Mouse (Mus musculus): ENCODE results near the gene Mrpl58. TPM values are rescaled to one million over a fixed set of nuclear protein-coding genes. Genes with fewer than 3 reads are reported as not detected.

The Mrpl58 gene
- polyA plus RNA-seq, 1 experiment from 2014 or later, result 177 TPM

DNA sequence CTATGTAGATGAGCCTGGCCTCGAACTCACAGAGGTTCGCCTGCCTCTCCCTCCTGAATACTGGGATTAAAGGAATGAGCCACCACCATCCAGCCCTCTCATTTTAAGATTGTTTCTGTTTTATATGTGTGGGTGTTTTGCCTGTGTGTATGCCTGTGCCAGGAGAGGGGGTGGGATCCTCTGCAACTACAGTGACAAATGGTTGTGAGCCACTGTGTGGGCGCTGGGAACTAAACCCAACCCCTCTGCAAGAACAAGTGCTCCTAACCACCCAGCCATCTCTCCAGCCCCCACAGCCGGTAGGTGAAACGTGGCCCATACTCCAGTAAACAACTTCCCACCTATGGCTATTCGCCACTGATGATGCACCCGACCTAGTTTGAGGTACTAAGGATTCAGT is 12.2 kb upstream of the Mrpl58 start:
- Histone ChIP-seq H3K27me3 (ENCODE audit: control insufficient read depth, insufficient read depth, low read length) (no peaks in the 10 kb centered on the region; the same call in 1 of the 2 replicates), H3K4me1 (ENCODE audit: control insufficient read depth, insufficient read depth, low read length) (peaks cover 3% of the 10 kb centered on the region; the same call in 1 of the 2 replicates), H3K36me3 (ENCODE audit: control insufficient read depth, insufficient read depth, low read length) (peaks cover 8% of the 10 kb centered on the region; the same call in 1 of the 2 replicates), H3K4me3 (ENCODE audit: low read depth, low read length) (no peak overlapping the region), H3K4me2 (no peak overlapping the region), H3K9me3 (replicated peaks; ENCODE audit: control insufficient read depth, low read length) (no peaks in the 10 kb centered on the region), H3K27ac (ENCODE audit: low read depth, low read length) (no peak overlapping the region), H3K9ac (ENCODE audit: low read depth, low read length) (no peak overlapping the region)
- no peak for ATAC-seq (replicated peaks; ENCODE audit: insufficient number of reproducible peaks, low FRiP score, low TSS enrichment)
- 85% methylated on average over 7 of the region's 7 CpGs for WGBS (ENCODE audit: insufficient replicate concordance)

GRCm38 (mm10) chr11:115393721-115394325 is 9.7 kb upstream of the Mrpl58 start:
- H3K27ac ChIP-seq (ENCODE audit: low read depth, low read length), result no peak overlapping the region
- H3K9ac ChIP-seq (ENCODE audit: low read depth, low read length), result peak overlapping the region; percentile 4; the same call in 1 of the 2 replicates
- peaks cover 3% of the 10 kb centered on the region; the same call in 1 of the 2 replicates for H3K4me1 ChIP-seq (ENCODE audit: control insufficient read depth, insufficient read depth, low read length)
- 0 out of 2 replicates have a peak, but pooled peaks have one; percentile 42 for ATAC-seq (replicated peaks; ENCODE audit: insufficient number of reproducible peaks, low FRiP score, low TSS enrichment)
- H3K36me3 ChIP-seq (ENCODE audit: control insufficient read depth, insufficient read depth, low read length), result peaks cover 8% of the 10 kb centered on the region; the same call in 1 of the 2 replicates
- H3K27me3 ChIP-seq (ENCODE audit: control insufficient read depth, insufficient read depth, low read length), result no peaks in the 10 kb centered on the region; the same call in 1 of the 2 replicates
- H3K9me3 ChIP-seq (replicated peaks; ENCODE audit: control insufficient read depth, low read length), result no peaks in the 10 kb centered on the region
- H3K4me2 ChIP-seq, result peak overlapping the region; percentile 59
- peak overlapping the region; percentile 13 for H3K4me3 ChIP-seq (ENCODE audit: low read depth, low read length)
- 47% methylated on average over 34 of the region's 34 CpGs for WGBS (ENCODE audit: insufficient replicate concordance)

DNA sequence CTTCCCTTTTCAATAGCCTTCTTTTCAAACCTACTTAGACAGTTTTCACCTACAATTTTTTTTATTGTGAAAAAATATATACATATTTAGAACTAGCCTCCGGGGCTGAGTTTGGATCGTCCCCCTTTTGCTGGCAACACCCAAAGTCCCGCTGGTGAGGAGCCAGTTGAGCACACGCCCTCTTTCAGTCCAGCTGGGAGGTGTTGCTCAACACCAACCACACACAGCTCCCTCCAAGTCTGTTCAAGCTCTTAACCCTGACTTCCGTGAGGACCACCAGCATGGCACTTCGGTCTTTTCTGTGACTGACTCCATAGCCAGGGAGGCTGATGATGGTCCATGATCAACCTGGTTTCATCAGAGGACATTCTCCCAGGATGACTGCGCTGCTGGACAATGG is 5.5 kb upstream of the Mrpl58 start:
- H3K4me2 ChIP-seq, result no peak overlapping the region
- peaks cover 6% of the 10 kb centered on the region; the same call in 1 of the 2 replicates for H3K4me1 ChIP-seq (ENCODE audit: control insufficient read depth, insufficient read depth, low read length)
- H3K27ac ChIP-seq (ENCODE audit: low read depth, low read length), result no peak overlapping the region
- H3K36me3 ChIP-seq (ENCODE audit: control insufficient read depth, insufficient read depth, low read length), result no peaks in the 10 kb centered on the region
- WGBS (ENCODE audit: insufficient replicate concordance), result 69% methylated on average over 7 of the region's 7 CpGs
- no peaks in the 10 kb centered on the region for H3K9me3 ChIP-seq (replicated peaks; ENCODE audit: control insufficient read depth, low read length)
- no peak for ATAC-seq (replicated peaks; ENCODE audit: insufficient number of reproducible peaks, low FRiP score, low TSS enrichment)
- H3K27me3 ChIP-seq (ENCODE audit: control insufficient read depth, insufficient read depth, low read length), result 0 out of 2 replicates have a peak, but pooled peaks cover 3% of the 10 kb centered on the region
- no peak overlapping the region for H3K9ac ChIP-seq (ENCODE audit: low read depth, low read length)
- H3K4me3 ChIP-seq (ENCODE audit: low read depth, low read length), result no peak overlapping the region

GRCm38 (mm10) chr11:115400126-115400525 is 3.4 kb upstream of the Mrpl58 start:
- 66% methylated on average over 3 of the region's 3 CpGs for WGBS (ENCODE audit: insufficient replicate concordance)
- no peak overlapping the region for H3K4me2 ChIP-seq
- H3K27me3 ChIP-seq (ENCODE audit: control insufficient read depth, insufficient read depth, low read length), result 0 out of 2 replicates have a peak, but pooled peaks cover 3% of the 10 kb centered on the region
- H3K9ac ChIP-seq (ENCODE audit: low read depth, low read length), result no peak overlapping the region
- no peak for ATAC-seq (replicated peaks; ENCODE audit: insufficient number of reproducible peaks, low FRiP score, low TSS enrichment)
- no peaks in the 10 kb centered on the region for H3K36me3 ChIP-seq (ENCODE audit: control insufficient read depth, insufficient read depth, low read length)
- H3K9me3 ChIP-seq (replicated peaks; ENCODE audit: control insufficient read depth, low read length), result no peaks in the 10 kb centered on the region
- no peak overlapping the region for H3K27ac ChIP-seq (ENCODE audit: low read depth, low read length)
- H3K4me1 ChIP-seq (ENCODE audit: control insufficient read depth, insufficient read depth, low read length), result peaks cover 10% of the 10 kb centered on the region; the same call in 1 of the 2 replicates
- H3K4me3 ChIP-seq (ENCODE audit: low read depth, low read length), result no peak overlapping the region

DNA sequence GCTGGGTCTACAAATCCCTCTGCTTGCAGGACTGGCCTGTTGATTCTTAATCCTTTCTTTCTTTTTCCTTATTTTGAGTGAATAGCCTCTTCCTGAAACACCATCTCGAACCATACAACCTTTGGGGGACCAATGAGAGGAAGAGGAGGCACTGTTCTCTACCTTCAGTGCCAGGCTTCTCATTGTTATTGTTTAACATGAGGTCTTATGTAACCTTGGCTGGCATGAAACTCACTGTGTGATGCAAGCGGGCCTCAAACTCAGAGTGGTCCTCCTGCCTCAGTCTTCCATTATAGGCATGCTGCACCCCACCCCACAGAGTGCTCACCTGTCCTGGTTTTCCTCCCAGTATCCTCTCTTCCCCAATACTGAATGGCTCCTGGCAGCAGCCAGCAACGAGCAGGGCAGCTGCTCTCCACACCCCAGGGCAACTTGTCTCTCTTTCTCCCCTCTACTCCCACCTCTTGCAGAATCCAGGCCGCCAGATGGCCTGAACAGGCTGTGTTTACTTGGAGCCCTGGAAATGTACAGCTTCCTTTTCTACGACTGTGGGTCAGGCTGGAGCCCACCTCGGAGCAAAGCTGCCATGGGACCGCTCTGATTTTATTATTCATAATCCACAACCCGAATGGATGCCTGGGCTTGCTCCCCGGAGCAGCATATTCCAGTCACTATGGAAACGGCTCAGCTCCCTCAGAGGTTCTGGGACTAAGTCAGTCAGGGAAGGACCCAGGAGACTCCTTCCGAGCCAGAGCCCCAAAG is 2.7 kb upstream of the Mrpl58 start:
- H3K9me3 ChIP-seq (replicated peaks; ENCODE audit: control insufficient read depth, low read length), result no peaks in the 10 kb centered on the region
- ATAC-seq (replicated peaks; ENCODE audit: insufficient number of reproducible peaks, low FRiP score, low TSS enrichment), result no peak
- no peak overlapping the region for H3K4me2 ChIP-seq
- no peaks in the 10 kb centered on the region; the same call in 1 of the 2 replicates for H3K36me3 ChIP-seq (ENCODE audit: control insufficient read depth, insufficient read depth, low read length)
- H3K4me3 ChIP-seq (ENCODE audit: low read depth, low read length), result no peak overlapping the region
- no peak overlapping the region for H3K9ac ChIP-seq (ENCODE audit: low read depth, low read length)
- H3K4me1 ChIP-seq (ENCODE audit: control insufficient read depth, insufficient read depth, low read length), result peaks cover 10% of the 10 kb centered on the region; the same call in 1 of the 2 replicates
- H3K27ac ChIP-seq (ENCODE audit: low read depth, low read length), result no peak overlapping the region
- H3K27me3 ChIP-seq (ENCODE audit: control insufficient read depth, insufficient read depth, low read length), result 0 out of 2 replicates have a peak, but pooled peaks cover 3% of the 10 kb centered on the region
- 58% methylated on average over 11 of the region's 11 CpGs for WGBS (ENCODE audit: insufficient replicate concordance)

GRCm38 (mm10) chr11:115405723-115406122 is 2.2 kb downstream of the Mrpl58 start:
- no peaks in the 10 kb centered on the region; the same call in 1 of the 2 replicates for H3K36me3 ChIP-seq (ENCODE audit: control insufficient read depth, insufficient read depth, low read length)
- no peak overlapping the region for H3K4me2 ChIP-seq
- H3K27me3 ChIP-seq (ENCODE audit: control insufficient read depth, insufficient read depth, low read length), result 0 out of 2 replicates have a peak, but pooled peaks cover 3% of the 10 kb centered on the region
- H3K4me1 ChIP-seq (ENCODE audit: control insufficient read depth, insufficient read depth, low read length), result peaks cover 7% of the 10 kb centered on the region; the same call in 1 of the 2 replicates
- H3K9ac ChIP-seq (ENCODE audit: low read depth, low read length), result no peak overlapping the region
- no peak for ATAC-seq (replicated peaks; ENCODE audit: insufficient number of reproducible peaks, low FRiP score, low TSS enrichment)
- no peak overlapping the region for H3K27ac ChIP-seq (ENCODE audit: low read depth, low read length)
- WGBS (ENCODE audit: insufficient replicate concordance), result 89% methylated on average over 6 of the region's 6 CpGs
- no peak overlapping the region for H3K4me3 ChIP-seq (ENCODE audit: low read depth, low read length)
- H3K9me3 ChIP-seq (replicated peaks; ENCODE audit: control insufficient read depth, low read length), result no peaks in the 10 kb centered on the region

DNA sequence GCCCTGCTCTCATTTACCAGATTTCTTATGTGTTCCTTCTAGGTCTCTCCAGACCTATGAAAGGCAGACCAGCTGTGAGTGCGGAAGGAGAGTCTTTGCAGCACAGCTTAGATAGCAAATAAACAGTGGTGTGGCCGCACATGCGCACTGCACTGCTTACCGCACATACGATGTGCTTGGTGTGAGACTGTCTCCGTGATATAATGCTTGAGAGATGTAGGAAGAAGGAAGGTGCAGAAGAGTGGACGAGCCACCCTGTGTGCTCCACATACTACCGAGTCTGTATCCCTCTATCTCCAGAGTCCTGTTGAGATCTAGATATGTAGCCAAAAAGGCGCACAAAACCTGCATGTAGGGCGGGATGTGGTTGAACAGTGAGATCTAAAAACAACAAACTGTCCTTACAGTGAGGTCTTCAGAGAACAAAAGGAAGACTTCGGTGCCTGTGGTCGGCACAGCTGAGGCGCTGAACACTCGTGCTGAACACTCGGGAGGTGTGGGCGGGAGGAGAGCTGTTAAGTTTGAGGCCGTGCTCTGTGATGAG is 3.4 kb downstream of the Mrpl58 start:
- H3K4me2 ChIP-seq, result no peak overlapping the region
- no peak overlapping the region for H3K4me3 ChIP-seq (ENCODE audit: low read depth, low read length)
- no peaks in the 10 kb centered on the region; the same call in 1 of the 2 replicates for H3K36me3 ChIP-seq (ENCODE audit: control insufficient read depth, insufficient read depth, low read length)
- H3K4me1 ChIP-seq (ENCODE audit: control insufficient read depth, insufficient read depth, low read length), result peaks cover 15% of the 10 kb centered on the region; the same call in 1 of the 2 replicates
- 0 out of 2 replicates have a peak, but pooled peaks cover 3% of the 10 kb centered on the region for H3K27me3 ChIP-seq (ENCODE audit: control insufficient read depth, insufficient read depth, low read length)
- 86% methylated on average over 17 of the region's 17 CpGs for WGBS (ENCODE audit: insufficient replicate concordance)
- H3K9me3 ChIP-seq (replicated peaks; ENCODE audit: control insufficient read depth, low read length), result no peaks in the 10 kb centered on the region
- ATAC-seq (replicated peaks; ENCODE audit: insufficient number of reproducible peaks, low FRiP score, low TSS enrichment), result no peak
- H3K9ac ChIP-seq (ENCODE audit: low read depth, low read length), result no peak overlapping the region
- no peak overlapping the region for H3K27ac ChIP-seq (ENCODE audit: low read depth, low read length)

DNA sequence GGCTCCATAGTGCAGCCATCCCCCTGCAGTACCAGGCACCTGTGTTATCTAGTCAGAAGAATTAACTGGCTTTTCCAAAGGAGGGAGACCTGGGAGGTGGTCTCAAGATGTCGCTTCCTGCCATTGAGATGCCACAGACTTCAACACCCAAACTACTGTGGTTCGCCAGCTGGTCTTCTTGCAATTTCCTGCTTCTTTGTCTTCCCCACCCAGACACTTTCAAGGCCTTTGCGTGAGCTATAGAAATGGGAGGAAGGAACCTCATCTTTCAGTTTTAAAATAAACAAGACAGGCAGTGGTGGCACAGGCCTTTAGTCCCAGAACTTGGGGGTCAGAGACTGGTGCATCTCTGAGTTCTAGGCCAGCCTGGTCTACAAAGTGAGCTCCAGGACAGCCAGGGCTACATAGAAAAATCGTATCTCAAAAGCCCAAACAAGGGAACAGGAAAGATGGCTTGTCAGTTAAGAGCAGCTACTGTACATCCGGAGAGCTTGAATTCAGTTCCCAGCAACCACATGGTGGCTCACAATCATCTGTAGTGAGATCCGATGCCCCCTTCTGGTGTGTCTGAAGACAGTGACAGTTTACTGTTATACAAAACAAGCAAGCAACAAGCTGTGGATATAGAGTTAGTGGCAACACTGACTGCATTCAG is 4.8 kb downstream of the Mrpl58 start:
- H3K36me3 ChIP-seq (ENCODE audit: control insufficient read depth, insufficient read depth, low read length), result no peaks in the 10 kb centered on the region; the same call in 1 of the 2 replicates
- 72% methylated on average over 6 of the region's 6 CpGs for WGBS (ENCODE audit: insufficient replicate concordance)

More for the DNA sequence above, 4.8 kb downstream of the Mrpl58 start:
- H3K4me2 ChIP-seq, result no peak overlapping the region
- no peaks in the 10 kb centered on the region for H3K27me3 ChIP-seq (ENCODE audit: control insufficient read depth, insufficient read depth, low read length)
- H3K4me1 ChIP-seq (ENCODE audit: control insufficient read depth, insufficient read depth, low read length), result peaks cover 16% of the 10 kb centered on the region; the same call in 1 of the 2 replicates
- ATAC-seq (replicated peaks; ENCODE audit: insufficient number of reproducible peaks, low FRiP score, low TSS enrichment), result no peak
- no peaks in the 10 kb centered on the region for H3K9me3 ChIP-seq (replicated peaks; ENCODE audit: control insufficient read depth, low read length)
- no peak overlapping the region for H3K4me3 ChIP-seq (ENCODE audit: low read depth, low read length)
- H3K27ac ChIP-seq (ENCODE audit: low read depth, low read length), result no peak overlapping the region
- H3K9ac ChIP-seq (ENCODE audit: low read depth, low read length), result no peak overlapping the region

Data from heart, embryonic 11.5 days (tissue).